Comparison of ENCODE assay signal across 8 mouse cellular contexts in genomic region chr3:95229781-95230494, GRCm38 (mm10). TPM values are rescaled to one million over a fixed set of nuclear protein-coding genes. Genes with fewer than 3 reads are reported as not detected.
A peak's percentile ranks its signal among the peaks of the same experiment; 100 is the strongest.
DNase-seq lines count a peak whose midpoint lies in the region; ATAC-seq and TF ChIP-seq lines count a peak whose summit lies in the region.

No protein-coding gene starts in this region.

- no peak for TF ChIP-seq CTCF in CH12.LX (conservative IDR thresholded peaks at IDR 0.05 in 1 of 2, IDR thresholded peaks at IDR 0.05 in 1 of 2; ENCODE audit: low read depth in 2 of 2, low read length in 2 of 2)
- TF ChIP-seq CTCF in bone marrow macrophage, adult 2 months (IDR thresholded peaks at IDR 0.05; ENCODE audit: low read depth, low read length) = no peak
- no peak for TF ChIP-seq CTCF in lung, postnatal 0 days (IDR thresholded peaks at IDR 0.05)

- H3K79me2 ChIP-seq in CH12.LX (replicated peaks; ENCODE audit: control insufficient read depth, extremely low read depth, insufficient read depth, poor library complexity, severe bottlenecking) = peaks cover 67% of the 10 kb centered on the region

- in situ Hi-C loops in CH12.LX (cut with MboI; ENCODE audit: low pct_ligation_motif_present, low pct_unique_long_range_greater_than_20kb, low sequenced_read_pairs) = no loop called here

- peaks cover 26 to 42% of the 10 kb centered on the region in 2 experiments for H3K36me3 ChIP-seq in CH12.LX (replicated peaks in 1 of 2; ENCODE audit: control insufficient read depth in 1 of 2, insufficient read depth in 1 of 2, low read length in 1 of 2)
- peaks cover 46% of the 10 kb centered on the region for H3K36me3 ChIP-seq in forebrain, embryonic 13.5 days (ENCODE audit: poor library complexity, severe bottlenecking)
- H3K36me3 ChIP-seq in hindbrain, embryonic 12.5 days = peaks cover 42% of the 10 kb centered on the region
- H3K36me3 ChIP-seq in lung, postnatal 0 days (ENCODE audit: insufficient read depth, low read length) = peaks cover 21% of the 10 kb centered on the region; the same call in 1 of the 2 replicates

- peak; percentile 19 for ATAC-seq in forebrain, embryonic 13.5 days
- ATAC-seq in hindbrain, embryonic 12.5 days (ENCODE audit: low FRiP score) = peak; percentile 20
- ATAC-seq in lung, postnatal 0 days = peak; percentile 37
- ATAC-seq in inflammation-experienced regulatory T-cells, adult 6 months = no peak

- peak overlapping the region; percentile 76 to 97 (median 96) for H3K4me3 ChIP-seq in CH12.LX (replicated peaks in 1 of 3; ENCODE audit: low read depth in 2 of 3, low read length in 2 of 3, poor library complexity in 1 of 3)
- peak overlapping the region; percentile 88 for H3K4me3 ChIP-seq in bone marrow macrophage, adult 2 months (ENCODE audit: insufficient read depth, low read length)
- peak overlapping the region; percentile 90 for H3K4me3 ChIP-seq in forebrain, embryonic 13.5 days
- H3K4me3 ChIP-seq in hindbrain, embryonic 12.5 days = peak overlapping the region; percentile 93
- peak overlapping the region; percentile 94 for H3K4me3 ChIP-seq in lung, postnatal 0 days (ENCODE audit: low read depth, low read length)

- H3K27ac ChIP-seq in CH12.LX (ENCODE audit: insufficient read depth, low read depth) = peak overlapping the region; percentile 92
- peak overlapping the region; percentile 99 for H3K27ac ChIP-seq in bone marrow macrophage, adult 2 months (ENCODE audit: insufficient read depth, low read depth, low read length)
- H3K27ac ChIP-seq in forebrain, embryonic 13.5 days = peak overlapping the region; percentile 96
- peak overlapping the region; percentile 96 for H3K27ac ChIP-seq in hindbrain, embryonic 12.5 days
- peak overlapping the region; percentile 96 for H3K27ac ChIP-seq in lung, postnatal 0 days (ENCODE audit: low read length)

- H3K27me3 ChIP-seq in CH12.LX (replicated peaks) = no peaks in the 10 kb centered on the region
- no peaks in the 10 kb centered on the region for H3K27me3 ChIP-seq in forebrain, embryonic 13.5 days
- no peaks in the 10 kb centered on the region for H3K27me3 ChIP-seq in hindbrain, embryonic 12.5 days
- H3K27me3 ChIP-seq in lung, postnatal 0 days (replicated peaks; ENCODE audit: insufficient read depth, low read length) = no peaks in the 10 kb centered on the region

- H3K9ac ChIP-seq in CH12.LX (ENCODE audit: insufficient read depth, low read depth) = peak overlapping the region; percentile 95
- H3K9ac ChIP-seq in forebrain, embryonic 13.5 days = peak overlapping the region; percentile 97
- H3K9ac ChIP-seq in hindbrain, embryonic 12.5 days = peak overlapping the region; percentile 97
- H3K9ac ChIP-seq in lung, postnatal 0 days (replicated peaks; ENCODE audit: low read depth) = peak overlapping the region; percentile 96

- TF ChIP-seq EP300 in CH12.LX (IDR thresholded peaks at IDR 0.05; ENCODE audit: low read length) = no peak
- TF ChIP-seq EP300 in lung, postnatal 0 days (IDR thresholded peaks at IDR 0.05) = no peak

- H3K4me2 ChIP-seq in CH12.LX (ENCODE audit: insufficient read depth, low read depth, poor library complexity, severe bottlenecking) = peak overlapping the region; percentile 79
- peak overlapping the region; percentile 94 for H3K4me2 ChIP-seq in forebrain, embryonic 13.5 days
- peak overlapping the region; percentile 69 for H3K4me2 ChIP-seq in hindbrain, embryonic 12.5 days (replicated peaks)
- peak overlapping the region; percentile 73 for H3K4me2 ChIP-seq in lung, postnatal 0 days (replicated peaks; ENCODE audit: low read depth, low read length)

- no peaks in the 10 kb centered on the region for H3K9me3 ChIP-seq in CH12.LX (replicated peaks; ENCODE audit: low read length)
- no peaks in the 10 kb centered on the region for H3K9me3 ChIP-seq in forebrain, embryonic 13.5 days (replicated peaks)
- H3K9me3 ChIP-seq in hindbrain, embryonic 12.5 days (replicated peaks) = no peaks in the 10 kb centered on the region
- no peaks in the 10 kb centered on the region for H3K9me3 ChIP-seq in lung, postnatal 0 days (ENCODE audit: low read length)

- TF ChIP-seq POLR2A in CH12.LX (IDR thresholded peaks at IDR 0.05; ENCODE audit: low read depth, low read length) = peak; percentile 24; the same call in 1 of the 2 replicates
- no peak for TF ChIP-seq POLR2A in bone marrow macrophage, adult 2 months (IDR thresholded peaks at IDR 0.05; ENCODE audit: borderline replicate concordance, low read depth, low read length)

- no peak for TF ChIP-seq RAD21 in CH12.LX (IDR thresholded peaks at IDR 0.05; ENCODE audit: low read depth, low read length)

- dilution Hi-C loops in CH12.LX (cut with MboI; ENCODE audit: extremely low pct_ligation_motif_present, extremely low pct_unique_long_range_greater_than_20kb, low sequenced_read_pairs) = no loop called here

- DNase-seq in CH12.LX (ENCODE audit: extremely low read depth) = peak; percentile 45
- DNase-seq in layer of hippocampus, postnatal 14 days (ENCODE audit: low spot score in 2 of 2) = peak; percentile 56 to 79
- peak; percentile 83 for DNase-seq in lung, postnatal 0 days (ENCODE audit: low spot score)
- DNase-seq in right cerebral cortex, adult 18-20 months = peak; percentile 64

- H3K4me1 ChIP-seq in CH12.LX (ENCODE audit: control insufficient read depth in 1 of 2, insufficient read depth in 2 of 2) = peaks cover 18 to 50% of the 10 kb centered on the region in 2 experiments
- peaks cover 18% of the 10 kb centered on the region for H3K4me1 ChIP-seq in bone marrow macrophage, adult 2 months (ENCODE audit: control insufficient read depth, insufficient read depth, low read length)
- peaks cover 46% of the 10 kb centered on the region for H3K4me1 ChIP-seq in forebrain, embryonic 13.5 days
- peaks cover 42% of the 10 kb centered on the region for H3K4me1 ChIP-seq in hindbrain, embryonic 12.5 days
- H3K4me1 ChIP-seq in lung, postnatal 0 days (ENCODE audit: insufficient read depth, low read depth, low read length) = peaks cover 13% of the 10 kb centered on the region

- under 1% methylated on average over 13 of the region's 13 CpGs for WGBS in forebrain, embryonic 13.5 days
- 1% methylated on average over 12 of the region's 13 CpGs for WGBS in hindbrain, embryonic 12.5 days
- under 1% methylated on average over 11 of the region's 13 CpGs for WGBS in lung, postnatal 0 days

RNA-seq across cellular contexts. Expression of gene Cdc42se1, which starts 1.4 kb away (rescaled TPM):
- total RNA-seq in CH12.LX (2012; rRNA removed) (55.3 and 82.3 TPM in 2 replicates), CH12.LX (2014; rRNA removed) (66.3 and 71.1 TPM in 2 replicates)
- polyA plus RNA-seq in CH12.LX (2012; ENCODE audit: insufficient read length, low read depth) = 123 and 128 TPM in 2 replicates
- polyA plus RNA-seq in bone marrow macrophage, adult 2 months (2012; ENCODE audit: insufficient read depth, insufficient read length, missing spikeins) = 128 and 133 TPM in 2 replicates
- polyA plus RNA-seq in forebrain, embryonic 13.5 days (2015; fragmentation: Nextera tagmentation; extraction: Ambion mirVana) = 92.3 and 96.3 TPM in 2 replicates
- 91.7 and 95.8 TPM in 2 replicates for polyA plus RNA-seq in hindbrain, embryonic 12.5 days (2016; fragmentation: Nextera tagmentation; extraction: Ambion mirVana)
- total RNA-seq in layer of hippocampus, postnatal 14 days (2021) = 10 to 100 TPM; 85.9 to 87.3 TPM
- polyA plus RNA-seq in lung, postnatal 0 days (2015; fragmentation: Nextera tagmentation; extraction: Ambion mirVana) = 104 and 120 TPM in 2 replicates
- polyA plus RNA-seq in inflammation-experienced regulatory T-cells, adult 6 months (2017; shearing (Covaris generic)) = 100 to 1,000 TPM; 179 to 293 (median 202) TPM

RNA-seq across cellular contexts. Expression of gene Mllt11, which starts 2.0 kb away (rescaled TPM):
- total RNA-seq in CH12.LX (2012; rRNA removed) = 10.0 and 11.5 TPM in 2 replicates
- total RNA-seq in CH12.LX (2014; rRNA removed) = 9.5 and 10.0 TPM in 2 replicates
- 23.9 and 24.2 TPM in 2 replicates for polyA plus RNA-seq in CH12.LX (2012; ENCODE audit: insufficient read length, low read depth)
- polyA plus RNA-seq in bone marrow macrophage, adult 2 months (2012; ENCODE audit: insufficient read depth, insufficient read length, missing spikeins) = 19.7 and 23.3 TPM in 2 replicates
- 174 and 191 TPM in 2 replicates for polyA plus RNA-seq in forebrain, embryonic 13.5 days (2015; fragmentation: Nextera tagmentation; extraction: Ambion mirVana)
- 116 and 124 TPM in 2 replicates for polyA plus RNA-seq in hindbrain, embryonic 12.5 days (2016; fragmentation: Nextera tagmentation; extraction: Ambion mirVana)
- 100 to 1,000 TPM; 496 to 516 TPM for total RNA-seq in layer of hippocampus, postnatal 14 days (2021)
- polyA plus RNA-seq in lung, postnatal 0 days (2015; fragmentation: Nextera tagmentation; extraction: Ambion mirVana) = 5.9 and 6.5 TPM in 2 replicates
- polyA plus RNA-seq in inflammation-experienced regulatory T-cells, adult 6 months (2017; shearing (Covaris generic)) = 10 to 100 TPM; 17.5 to 21.6 (median 18.8) TPM

RNA-seq across cellular contexts. Expression of gene Gm128, which starts 11.5 kb away (rescaled TPM):
- total RNA-seq in CH12.LX (2012; rRNA removed) = not detected in 2 replicates
- total RNA-seq in CH12.LX (2014; rRNA removed) = not detected in 2 replicates
- polyA plus RNA-seq in CH12.LX (2012; ENCODE audit: insufficient read length, low read depth) = not detected in 2 replicates
- not detected in 2 replicates for polyA plus RNA-seq in bone marrow macrophage, adult 2 months (2012; ENCODE audit: insufficient read depth, insufficient read length, missing spikeins)
- 0.19 and 0.38 TPM in 2 replicates for polyA plus RNA-seq in forebrain, embryonic 13.5 days (2015; fragmentation: Nextera tagmentation; extraction: Ambion mirVana)
- 0.25 and 0.42 TPM in 2 replicates for polyA plus RNA-seq in hindbrain, embryonic 12.5 days (2016; fragmentation: Nextera tagmentation; extraction: Ambion mirVana)
- total RNA-seq in layer of hippocampus, postnatal 14 days (2021) = not detected
- 1.5 and 1.6 TPM in 2 replicates for polyA plus RNA-seq in lung, postnatal 0 days (2015; fragmentation: Nextera tagmentation; extraction: Ambion mirVana)
- polyA plus RNA-seq in inflammation-experienced regulatory T-cells, adult 6 months (2017; shearing (Covaris generic)) = under 1 TPM; 0.49 to 0.94 (median 0.85) TPM

RNA-seq across cellular contexts. Expression of gene Gabpb2, which starts 12.2 kb away (rescaled TPM):
- 14.7 and 18.2 TPM in 2 replicates for total RNA-seq in CH12.LX (2012; rRNA removed)
- 15.4 and 16.6 TPM in 2 replicates for total RNA-seq in CH12.LX (2014; rRNA removed)
- 20.6 and 21.1 TPM in 2 replicates for polyA plus RNA-seq in CH12.LX (2012; ENCODE audit: insufficient read length, low read depth)
- 36.4 and 38.8 TPM in 2 replicates for polyA plus RNA-seq in bone marrow macrophage, adult 2 months (2012; ENCODE audit: insufficient read depth, insufficient read length, missing spikeins)
- polyA plus RNA-seq in forebrain, embryonic 13.5 days (2015; fragmentation: Nextera tagmentation; extraction: Ambion mirVana) = 7.7 and 8.5 TPM in 2 replicates
- 10.1 and 10.8 TPM in 2 replicates for polyA plus RNA-seq in hindbrain, embryonic 12.5 days (2016; fragmentation: Nextera tagmentation; extraction: Ambion mirVana)
- 10 to 100 TPM; 10.5 to 11.8 TPM for total RNA-seq in layer of hippocampus, postnatal 14 days (2021)
- 4.3 and 4.7 TPM in 2 replicates for polyA plus RNA-seq in lung, postnatal 0 days (2015; fragmentation: Nextera tagmentation; extraction: Ambion mirVana)
- polyA plus RNA-seq in inflammation-experienced regulatory T-cells, adult 6 months (2017; shearing (Covaris generic)) = 10 to 100 TPM; 28.0 to 52.1 (median 31.8) TPM

RNA-seq across cellular contexts. Expression of gene Bnipl, which starts 21.1 kb away (rescaled TPM):
- total RNA-seq in CH12.LX (2012; rRNA removed) (0.17 TPM in 1 of 2 replicates, not detected in the other), CH12.LX (2014; rRNA removed) (not detected in 2 replicates)
- polyA plus RNA-seq in CH12.LX (2012; ENCODE audit: insufficient read length, low read depth) = 0.30 and 0.33 TPM in 2 replicates
- polyA plus RNA-seq in bone marrow macrophage, adult 2 months (2012; ENCODE audit: insufficient read depth, insufficient read length, missing spikeins) = not detected in 2 replicates
- polyA plus RNA-seq in forebrain, embryonic 13.5 days (2015; fragmentation: Nextera tagmentation; extraction: Ambion mirVana) = not detected in 2 replicates
- 1.0 and 1.1 TPM in 2 replicates for polyA plus RNA-seq in hindbrain, embryonic 12.5 days (2016; fragmentation: Nextera tagmentation; extraction: Ambion mirVana)
- under 1 TPM in 1 of 2 experiments, not detected in 1; 0.46 TPM for total RNA-seq in layer of hippocampus, postnatal 14 days (2021)
- 2.5 and 2.8 TPM in 2 replicates for polyA plus RNA-seq in lung, postnatal 0 days (2015; fragmentation: Nextera tagmentation; extraction: Ambion mirVana)
- under 1 TPM in 1 of 3 experiments, not detected in 2; 0.52 TPM for polyA plus RNA-seq in inflammation-experienced regulatory T-cells, adult 6 months (2017; shearing (Covaris generic))
